Mouse (Mus musculus): ENCODE data around the gene Allc. TPM values are rescaled to one million over a fixed set of nuclear protein-coding genes. Genes with fewer than 3 reads are reported as not detected.

The Allc gene
- not detected in 2 replicates for polyA plus RNA-seq (2015; fragmentation: Nextera tagmentation; extraction: Ambion mirVana)

GRCm38 (mm10) chr12:28582423-28582822 lies at the start of gene Allc:
Gene Allc, minus strand, starts transcription at chr12:28582523.
- no peak for DNase-seq (ENCODE audit: low spot score)

GRCm38 (mm10) chr12:28628436-28628835 lies 46.1 kb upstream of the Allc start:
- DNase-seq (ENCODE audit: low spot score): no peak

GRCm38 (mm10) chr12:28627092-28627491 lies 44.8 kb upstream of the Allc start:
- DNase-seq (ENCODE audit: low spot score): no peak

GRCm38 (mm10) chr12:28625407-28625806 lies 43.1 kb upstream of the Allc start:
- DNase-seq (ENCODE audit: low spot score): no peak

- no peak for DNase-seq (ENCODE audit: low spot score)
These were observed 41.9 kb upstream of the Allc start for GRCm38 (mm10) chr12:28624251-28624650.

- DNase-seq (ENCODE audit: low spot score): no peak
These were observed 40.9 kb upstream of the Allc start, which contains the start of gene Colec11 for GRCm38 (mm10) chr12:28623195-28623594. Gene Colec11, minus strand, starts transcription at chr12:28623377.

- DNase-seq (ENCODE audit: low spot score): no peak
These were observed 40.3 kb upstream of the Allc start for GRCm38 (mm10) chr12:28622641-28623040.

- no peak for DNase-seq (ENCODE audit: low spot score)
These were observed 39.8 kb upstream of the Allc start for GRCm38 (mm10) chr12:28622167-28622532.

GRCm38 (mm10) chr12:28621451-28622166 lies 39.3 kb upstream of the Allc start:
- no peak for DNase-seq (ENCODE audit: low spot score)

GRCm38 (mm10) chr12:28617297-28617696 lies 35.0 kb upstream of the Allc start:
- DNase-seq (ENCODE audit: low spot score): no peak

- DNase-seq (ENCODE audit: low spot score): no peak
These were observed 32.1 kb upstream of the Allc start for GRCm38 (mm10) chr12:28614401-28614800.

GRCm38 (mm10) chr12:28612391-28612790 lies 30.1 kb upstream of the Allc start:
- no peak for DNase-seq (ENCODE audit: low spot score)

GRCm38 (mm10) chr12:28607546-28608305 lies 25.4 kb upstream of the Allc start:
- no peak for DNase-seq (ENCODE audit: low spot score)

- no peak for DNase-seq (ENCODE audit: low spot score)
These were observed 21.2 kb upstream of the Allc start for GRCm38 (mm10) chr12:28603494-28603893.

GRCm38 (mm10) chr12:28602259-28602658 lies 19.9 kb upstream of the Allc start:
- DNase-seq (ENCODE audit: low spot score): no peak

- no peak for DNase-seq (ENCODE audit: low spot score)
These were observed 16.2 kb upstream of the Allc start for GRCm38 (mm10) chr12:28598526-28598991.

- DNase-seq (ENCODE audit: low spot score): no peak
These were observed 15.8 kb upstream of the Allc start for GRCm38 (mm10) chr12:28598110-28598509.

GRCm38 (mm10) chr12:28597699-28598098 lies 15.4 kb upstream of the Allc start:
- no peak for DNase-seq (ENCODE audit: low spot score)

GRCm38 (mm10) chr12:28596851-28597250 lies 14.5 kb upstream of the Allc start:
- no peak for DNase-seq (ENCODE audit: low spot score)

GRCm38 (mm10) chr12:28590428-28590827 lies 8.1 kb upstream of the Allc start:
- no peak for DNase-seq (ENCODE audit: low spot score)

- DNase-seq (ENCODE audit: low spot score): peak; percentile 60
These were observed 7.0 kb upstream of the Allc start for GRCm38 (mm10) chr12:28589090-28589868.

- no peak for DNase-seq (ENCODE audit: low spot score)
These were observed 5.6 kb upstream of the Allc start for GRCm38 (mm10) chr12:28587949-28588348.
